Mouse (Mus musculus) midbrain, embryonic 13.5 days (tissue): ENCODE measurements around the gene Lrrfip2. TPM values are rescaled to one million over a fixed set of nuclear protein-coding genes. Genes with fewer than 3 reads are reported as not detected.

Experiments used
- ATAC-seq: fragments of 200-750 bp; cut with Nextera tagmentation; 2 replicates; pipeline ENCODE4 v1.8.0; 2017; ENCODE audit warnings: mild to moderate bottlenecking, moderate TSS enrichment, moderate library complexity
- H3K27ac ChIP-seq: fragments of 300-500 bp; sonication (generic); 2 replicates; pipeline ENCODE4 v1.5.1; 2015; ENCODE audit warnings: inconsistent platforms, mild to moderate bottlenecking, moderate library complexity
- H3K27me3 ChIP-seq: fragments of 300-500 bp; sonication (generic); 2 replicates; pipeline ENCODE4 v1.6.1; 2015; ENCODE audit warnings: mild to moderate bottlenecking, inconsistent platforms
- H3K36me3 ChIP-seq: fragments of 300-500 bp; sonication (generic); 2 replicates; pipeline ENCODE4 v1.6.1; 2015; ENCODE audit warnings: mild to moderate bottlenecking, inconsistent platforms
- H3K4me1 ChIP-seq: fragments of 300-500 bp; sonication (generic); replicated peaks from 2 replicates; pipeline ENCODE4 v1.6.1; 2015; ENCODE audit warnings: inconsistent platforms
- H3K4me2 ChIP-seq: fragments of 300-500 bp; sonication (generic); replicated peaks from 2 replicates; pipeline ENCODE4 v1.6.1; 2015; ENCODE audit warnings: moderate library complexity, mild to moderate bottlenecking, inconsistent platforms
- H3K4me3 ChIP-seq: fragments of 300-500 bp; sonication (generic); replicated peaks from 2 replicates; pipeline ENCODE4 v1.5.1; 2015; ENCODE audit warnings: mild to moderate bottlenecking, inconsistent platforms
- H3K9ac ChIP-seq: fragments of 300-500 bp; sonication (generic); replicated peaks from 2 replicates; pipeline ENCODE4 v1.6.1; 2015; ENCODE audit warnings: mild to moderate bottlenecking, inconsistent platforms
- H3K9me3 ChIP-seq: fragments of 300-500 bp; sonication (generic); 2 replicates; pipeline ENCODE4 v1.6.1; 2016; ENCODE audit warnings: mild to moderate bottlenecking, inconsistent platforms
- WGBS: fragments of 180-500 bp; shearing (Covaris S2); methylation state at CpG from one replicate; pipeline ENCODE4 v1.1.7; 2015; 5-methylcytosine and 5-hydroxymethylcytosine counted together
- polyA plus RNA-seq: library from polyadenylated mRNA; unstranded; fragments of >200 nt; fragmentation: Nextera tagmentation; extraction: Ambion mirVana; gene quantifications from 2 replicates; pipeline ENCODE4 v1.2.1, GENCODE M21; 2015

Lrrfip2 gene
- 44.8 and 47.6 TPM in 2 replicates for polyA plus RNA-seq

DNA sequence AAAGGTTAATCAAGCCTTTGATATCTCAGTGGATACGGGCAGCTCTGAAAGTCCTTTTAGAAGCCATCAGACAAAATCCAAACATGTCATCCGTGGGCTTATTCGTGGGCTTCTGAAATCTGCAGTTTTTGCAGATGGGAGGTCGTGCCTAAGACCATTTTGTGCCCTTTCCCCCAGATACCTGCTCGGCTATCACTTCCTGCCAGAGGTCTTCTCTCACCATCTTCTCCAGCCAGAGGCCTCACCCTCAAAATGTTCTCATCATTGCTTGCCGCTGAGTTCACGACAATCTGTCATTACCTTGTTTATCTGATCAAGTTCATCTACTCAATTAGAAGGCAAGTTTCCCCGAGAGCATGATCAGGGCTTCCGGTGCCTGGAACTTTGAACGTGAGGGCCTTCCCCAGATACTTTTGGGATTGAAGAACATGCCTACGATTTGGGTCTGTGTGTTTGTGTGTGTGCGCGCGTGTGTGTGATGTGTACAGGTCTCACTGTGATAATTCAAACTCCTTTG lies at the start of gene Lrrfip2:
Gene Lrrfip2 (plus strand): TSS at position 467 of the 517 bp plus-strand sequence.
- Histone ChIP-seq H3K9ac (peak within 1 kb of the TSS; percentile 87), H3K4me2 (peak within 1 kb of the TSS; percentile 76), H3K4me3 (peak within 1 kb of the TSS; percentile 90), H3K36me3 (no peaks in the 10 kb centered on the region), H3K27me3 (no peaks in the 10 kb centered on the region), H3K27ac (peak within 1 kb of the TSS; percentile 89), H3K4me1 (peaks cover 25% of the 10 kb centered on the region), H3K9me3 (no peaks in the 10 kb centered on the region)
- ATAC-seq, result no peak
- 38% methylated on average over 14 of the region's 14 CpGs for WGBS

DNA sequence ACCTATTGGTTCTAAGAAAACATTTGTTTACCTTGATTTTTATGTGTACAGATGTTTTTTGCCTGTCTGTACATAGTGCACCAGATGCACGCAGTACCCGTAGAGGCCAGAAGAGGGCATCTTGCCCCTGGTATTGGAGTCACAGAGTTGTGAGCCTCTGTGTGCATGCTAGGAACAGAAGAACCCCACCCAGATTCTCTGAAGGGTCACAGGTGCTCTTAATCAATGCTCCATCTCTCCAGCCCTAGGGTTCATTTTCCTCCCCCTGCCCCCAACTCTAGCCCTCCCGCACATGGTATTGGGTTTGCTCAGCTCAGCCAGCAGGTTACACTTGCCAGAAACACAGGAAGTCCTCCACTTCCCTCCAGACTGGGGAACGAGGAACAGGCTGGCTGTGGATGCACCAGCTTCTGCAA lies 46.8 kb upstream of the Lrrfip2 start:
- 47% methylated on average over 4 of the region's 4 CpGs for WGBS
- H3K4me2 ChIP-seq, result no peak overlapping the region
- H3K27me3 ChIP-seq, result no peaks in the 10 kb centered on the region
- H3K27ac ChIP-seq, result no peak overlapping the region
- H3K9ac ChIP-seq, result no peak overlapping the region
- peaks cover 11% of the 10 kb centered on the region for H3K9me3 ChIP-seq
- no peak for ATAC-seq
- no peaks in the 10 kb centered on the region for H3K36me3 ChIP-seq
- H3K4me1 ChIP-seq, result peaks cover 4% of the 10 kb centered on the region; the same call in 1 of the 2 replicates
- no peak overlapping the region for H3K4me3 ChIP-seq

DNA sequence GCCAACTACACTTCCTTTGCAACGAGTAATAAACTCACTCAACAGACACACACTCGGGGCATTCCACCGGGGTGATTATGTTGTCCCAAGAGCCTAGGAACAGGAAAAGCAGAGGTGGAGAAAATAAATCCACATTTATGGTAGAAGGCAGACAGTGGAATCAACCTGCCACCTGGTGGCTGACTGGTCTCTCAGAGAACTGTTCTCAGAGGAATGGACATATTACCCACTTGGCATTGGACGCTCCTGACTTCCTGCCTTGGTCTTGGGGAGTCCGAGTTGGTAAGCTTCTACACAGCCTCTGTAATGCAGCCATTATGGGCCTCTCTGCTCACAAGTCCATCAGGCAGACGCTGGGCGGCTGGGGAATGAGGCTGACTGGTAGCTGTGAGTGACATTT lies 45.2 kb upstream of the Lrrfip2 start:
- no peak overlapping the region for H3K27ac ChIP-seq
- WGBS, result 69% methylated on average over 7 of the region's 7 CpGs
- H3K9ac ChIP-seq, result no peak overlapping the region
- H3K4me2 ChIP-seq, result no peak overlapping the region
- no peaks in the 10 kb centered on the region for H3K27me3 ChIP-seq
- H3K4me1 ChIP-seq, result peaks cover 4% of the 10 kb centered on the region; the same call in 1 of the 2 replicates
- H3K4me3 ChIP-seq, result no peak overlapping the region
- no peak for ATAC-seq
- H3K9me3 ChIP-seq, result peaks cover 11% of the 10 kb centered on the region
- no peaks in the 10 kb centered on the region for H3K36me3 ChIP-seq

DNA sequence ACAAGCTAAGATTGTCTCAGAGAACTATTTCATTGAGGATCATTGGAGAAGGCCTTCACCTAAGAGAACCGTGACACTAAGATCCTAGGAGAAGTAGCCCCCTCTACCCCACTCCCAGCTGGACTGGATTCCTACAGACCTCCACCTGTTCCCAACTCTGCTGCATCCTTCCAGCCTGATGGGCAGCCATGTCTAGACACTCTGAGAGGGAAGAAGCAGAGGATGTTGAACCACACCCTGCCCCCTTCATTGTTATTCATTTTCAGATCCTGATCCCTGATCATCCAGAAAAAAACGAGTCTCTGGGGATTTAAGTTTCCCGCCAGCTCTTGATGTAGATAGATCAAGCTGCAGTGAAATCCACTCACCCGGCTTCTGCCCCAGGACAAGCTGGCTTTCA lies 44.4 kb upstream of the Lrrfip2 start:
- no peaks in the 10 kb centered on the region for H3K36me3 ChIP-seq
- ATAC-seq, result no peak
- no peak overlapping the region for H3K4me2 ChIP-seq
- peaks cover 4% of the 10 kb centered on the region; the same call in 1 of the 2 replicates for H3K4me1 ChIP-seq
- WGBS, result 67% methylated on average over 4 of the region's 4 CpGs
- H3K27ac ChIP-seq, result no peak overlapping the region
- H3K9ac ChIP-seq, result no peak overlapping the region
- H3K9me3 ChIP-seq, result peaks cover 17% of the 10 kb centered on the region
- H3K4me3 ChIP-seq, result no peak overlapping the region
- H3K27me3 ChIP-seq, result no peaks in the 10 kb centered on the region

DNA sequence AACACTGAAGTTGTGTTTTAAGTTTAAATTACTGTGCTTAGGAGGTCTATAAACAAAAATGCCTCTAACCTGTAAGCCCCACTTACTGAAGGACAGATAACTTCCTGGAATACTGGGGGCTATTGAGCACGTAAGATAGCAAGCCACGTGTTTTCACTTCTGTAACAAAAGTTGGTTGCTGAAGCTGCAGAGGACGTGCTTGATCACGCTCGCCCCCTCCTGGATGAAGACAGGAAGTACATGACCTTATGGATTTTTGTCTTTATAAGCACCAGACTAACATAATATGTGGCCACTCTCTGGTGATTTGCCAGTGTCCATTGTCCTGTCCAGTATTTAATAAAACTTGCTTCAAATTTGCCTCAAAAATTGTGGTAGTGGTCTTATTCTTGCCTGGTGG lies 39.6 kb upstream of the Lrrfip2 start:
- no peaks in the 10 kb centered on the region for H3K4me1 ChIP-seq
- H3K9ac ChIP-seq, result no peak overlapping the region
- H3K4me3 ChIP-seq, result no peak overlapping the region
- no peaks in the 10 kb centered on the region for H3K36me3 ChIP-seq
- H3K27me3 ChIP-seq, result no peaks in the 10 kb centered on the region
- H3K4me2 ChIP-seq, result no peak overlapping the region
- peaks cover 18% of the 10 kb centered on the region for H3K9me3 ChIP-seq
- WGBS, result 62% methylated on average over 5 of the region's 5 CpGs
- no peak overlapping the region for H3K27ac ChIP-seq
- no peak for ATAC-seq

DNA sequence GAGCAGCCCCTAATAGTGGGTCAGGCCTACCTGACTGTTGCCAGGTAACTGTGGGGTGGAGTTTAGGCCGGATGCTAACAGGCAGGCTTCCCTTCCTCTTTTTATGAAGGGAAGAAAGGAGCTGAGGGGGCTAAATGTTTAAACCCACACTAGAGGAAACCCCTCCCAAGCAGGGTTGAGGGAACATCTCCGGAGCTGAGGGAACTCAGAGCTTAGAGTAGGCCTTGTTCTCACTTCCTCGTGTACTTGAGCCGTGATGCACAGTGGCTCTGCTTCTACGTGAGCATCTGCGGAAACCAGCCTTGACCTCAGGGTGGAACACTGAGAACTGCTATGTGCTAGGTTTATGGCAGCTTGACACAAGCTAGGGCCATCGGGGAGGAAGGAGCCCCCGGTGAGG lies 36.6 kb upstream of the Lrrfip2 start:
- H3K9ac ChIP-seq, result no peak overlapping the region
- peaks cover 7% of the 10 kb centered on the region; the same call in 1 of the 2 replicates for H3K9me3 ChIP-seq
- ATAC-seq, result no peak
- no peaks in the 10 kb centered on the region for H3K4me1 ChIP-seq
- no peak overlapping the region for H3K4me3 ChIP-seq
- 92% methylated on average over 8 of the region's 8 CpGs for WGBS
- no peak overlapping the region for H3K4me2 ChIP-seq
- H3K36me3 ChIP-seq, result no peaks in the 10 kb centered on the region
- no peak overlapping the region for H3K27ac ChIP-seq
- peaks cover 3% of the 10 kb centered on the region; the same call in 1 of the 2 replicates for H3K27me3 ChIP-seq

DNA sequence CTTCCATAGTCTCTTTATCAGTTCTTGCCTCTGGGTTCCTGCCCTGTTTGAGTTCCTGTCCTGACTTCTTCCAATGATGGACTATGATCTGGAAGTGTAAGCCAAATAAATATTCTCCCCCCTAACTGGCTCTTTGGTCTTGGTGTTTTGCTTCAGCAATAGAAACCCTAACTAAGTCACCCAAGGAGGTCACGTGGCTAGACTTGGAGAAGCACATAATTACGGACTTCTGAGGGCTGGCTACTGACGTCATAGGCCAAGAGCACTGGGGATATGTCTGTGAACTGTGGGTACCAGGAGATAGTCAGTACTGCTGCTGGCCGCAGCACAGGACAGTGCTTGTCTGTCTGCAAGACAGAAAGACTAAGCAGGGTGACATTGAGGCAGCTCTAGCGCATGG lies 35.6 kb upstream of the Lrrfip2 start:
- peaks cover 3% of the 10 kb centered on the region; the same call in 1 of the 2 replicates for H3K27me3 ChIP-seq
- H3K9me3 ChIP-seq, result peaks cover 7% of the 10 kb centered on the region; the same call in 1 of the 2 replicates
- H3K4me2 ChIP-seq, result no peak overlapping the region
- H3K9ac ChIP-seq, result no peak overlapping the region
- no peak for ATAC-seq
- no peak overlapping the region for H3K4me3 ChIP-seq
- no peaks in the 10 kb centered on the region for H3K36me3 ChIP-seq
- no peaks in the 10 kb centered on the region for H3K4me1 ChIP-seq
- H3K27ac ChIP-seq, result no peak overlapping the region
- 87% methylated on average over 5 of the region's 5 CpGs for WGBS

DNA sequence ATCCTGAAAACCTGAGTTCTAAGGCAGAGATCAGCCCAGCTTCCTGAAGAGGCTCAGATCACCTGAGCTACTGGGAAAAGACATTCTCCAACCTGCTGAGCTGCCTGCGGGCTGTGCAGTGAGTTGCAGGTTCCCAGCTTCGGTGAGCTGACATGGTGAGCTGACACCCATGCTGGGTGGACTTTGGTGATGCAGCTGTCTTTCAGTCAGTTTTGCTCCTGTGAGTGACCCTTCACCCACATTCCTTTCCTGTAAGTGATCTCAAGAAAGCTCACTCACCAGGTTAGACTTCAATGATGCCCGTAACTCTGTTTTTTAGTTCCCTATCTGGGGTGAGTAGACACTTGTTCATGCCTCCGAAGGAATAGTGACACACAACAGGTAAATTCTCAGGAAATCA lies 32.1 kb upstream of the Lrrfip2 start:
- Histone ChIP-seq H3K36me3 (no peaks in the 10 kb centered on the region), H3K9ac (no peak overlapping the region), H3K4me2 (no peak overlapping the region), H3K27ac (no peak overlapping the region), H3K27me3 (peaks cover 3% of the 10 kb centered on the region; the same call in 1 of the 2 replicates), H3K9me3 (no peaks in the 10 kb centered on the region), H3K4me3 (no peak overlapping the region), H3K4me1 (peaks cover 8% of the 10 kb centered on the region)
- 67% methylated on average over 4 of the region's 4 CpGs for WGBS
- no peak for ATAC-seq

DNA sequence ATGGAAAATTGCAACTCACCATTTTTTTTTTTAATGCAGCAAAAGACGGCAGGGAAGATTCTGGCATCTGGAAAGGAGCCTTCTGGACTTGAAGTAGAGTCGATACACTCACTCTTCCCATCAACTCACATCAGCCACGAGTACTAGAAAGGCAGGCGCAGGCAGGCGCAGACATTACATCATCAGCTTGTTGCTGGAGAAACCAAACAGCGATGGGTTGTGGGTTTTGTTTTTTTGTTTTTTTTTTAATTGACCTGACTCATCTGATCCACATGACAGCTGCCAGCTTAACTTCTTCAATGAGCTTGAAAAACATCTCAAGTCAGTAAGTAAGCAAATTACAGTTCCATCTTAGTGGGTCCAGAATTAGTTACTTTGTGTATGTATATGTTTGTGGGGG lies 31.3 kb upstream of the Lrrfip2 start:
- Histone ChIP-seq H3K27ac (no peak overlapping the region), H3K9me3 (no peaks in the 10 kb centered on the region), H3K27me3 (peaks cover 3% of the 10 kb centered on the region; the same call in 1 of the 2 replicates), H3K9ac (no peak overlapping the region), H3K36me3 (no peaks in the 10 kb centered on the region), H3K4me2 (no peak overlapping the region), H3K4me1 (peaks cover 8% of the 10 kb centered on the region), H3K4me3 (no peak overlapping the region)
- no peak for ATAC-seq
- 75% methylated on average over 6 of the region's 6 CpGs for WGBS

DNA sequence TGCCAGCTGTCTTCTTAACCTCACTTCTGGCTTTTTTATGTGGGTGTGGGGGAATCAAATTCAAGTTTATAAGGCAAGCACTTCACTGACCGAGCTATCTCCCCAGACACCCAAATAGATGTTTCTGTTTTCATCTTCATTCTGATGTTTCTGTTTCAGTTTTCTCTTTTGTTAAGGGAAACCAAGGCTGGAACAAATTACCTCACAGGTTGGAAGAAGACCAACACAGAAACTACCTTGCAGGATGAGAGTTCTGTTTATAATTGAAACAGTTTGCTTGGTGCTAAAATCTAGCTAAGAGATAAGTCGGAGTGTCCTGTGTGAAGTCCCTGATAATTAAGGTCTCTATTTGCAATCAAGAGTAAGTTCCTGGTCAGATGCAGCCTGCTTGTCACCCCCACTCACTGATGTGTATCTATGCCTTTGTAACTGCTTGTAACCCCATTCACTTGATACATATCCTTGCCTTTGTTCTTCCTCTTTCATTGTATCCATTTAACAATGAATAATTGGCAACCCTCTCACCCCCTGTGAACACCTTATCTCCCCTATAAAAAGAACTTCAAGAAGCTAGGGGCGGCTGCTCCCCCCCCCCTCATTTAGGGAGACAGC lies 30.3 kb upstream of the Lrrfip2 start:
- no peak overlapping the region for H3K4me2 ChIP-seq
- no peak overlapping the region for H3K27ac ChIP-seq
- no peak overlapping the region for H3K4me3 ChIP-seq
- 25% methylated on average over 3 of the region's 3 CpGs for WGBS
- H3K9ac ChIP-seq, result no peak overlapping the region
- no peaks in the 10 kb centered on the region for H3K9me3 ChIP-seq
- no peaks in the 10 kb centered on the region for H3K36me3 ChIP-seq
- peaks cover 3% of the 10 kb centered on the region; the same call in 1 of the 2 replicates for H3K27me3 ChIP-seq
- ATAC-seq, result no peak
- peaks cover 8% of the 10 kb centered on the region for H3K4me1 ChIP-seq

DNA sequence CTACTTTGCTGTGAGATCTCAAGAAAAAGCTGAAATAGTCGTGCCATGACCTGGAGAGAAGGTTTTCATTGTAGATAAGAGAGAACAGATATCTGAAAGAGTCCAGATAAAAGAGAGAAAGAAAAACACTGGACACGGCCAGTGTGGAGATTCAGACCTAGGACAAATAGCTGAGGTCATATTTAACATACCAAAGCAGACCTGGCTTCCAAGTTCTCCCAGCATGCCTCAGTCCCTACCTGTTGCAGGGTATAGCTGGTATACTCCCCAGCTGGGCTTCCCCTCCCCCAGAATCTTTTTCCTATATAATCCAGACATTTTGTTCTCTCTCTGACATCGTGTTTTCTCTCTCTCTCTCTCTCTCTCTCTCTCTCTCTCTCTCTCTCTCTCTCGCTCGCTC lies 29.4 kb upstream of the Lrrfip2 start:
- H3K4me2 ChIP-seq, result no peak overlapping the region
- 15% methylated on average over 5 of the region's 5 CpGs for WGBS

DNA sequence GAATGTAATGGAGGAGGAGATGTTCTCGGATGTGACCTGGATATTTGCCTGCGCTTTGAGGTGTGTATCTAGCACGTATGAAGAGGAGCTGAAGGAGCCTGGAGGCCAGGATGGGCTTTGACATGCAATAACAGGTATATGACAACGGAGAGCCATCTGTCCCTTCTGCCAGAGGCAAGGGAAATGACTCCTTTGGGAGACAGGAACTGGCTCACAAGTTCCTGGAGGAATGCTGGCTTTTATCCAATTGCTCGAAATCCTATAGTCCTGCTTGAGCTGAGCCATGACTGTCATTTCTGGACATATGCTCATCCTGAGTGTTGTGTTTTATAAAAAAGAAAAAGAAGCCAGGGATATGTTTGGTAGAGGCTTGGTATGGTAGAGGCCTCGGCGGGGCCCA lies 28.5 kb upstream of the Lrrfip2 start:
- Histone ChIP-seq H3K9me3 (no peaks in the 10 kb centered on the region), H3K27me3 (peaks cover 3% of the 10 kb centered on the region; the same call in 1 of the 2 replicates), H3K4me3 (no peak overlapping the region), H3K4me2 (no peak overlapping the region), H3K27ac (no peak overlapping the region), H3K36me3 (no peaks in the 10 kb centered on the region), H3K9ac (no peak overlapping the region), H3K4me1 (peaks cover 8% of the 10 kb centered on the region)
- no peak for ATAC-seq
- WGBS, result 41% methylated on average over 7 of the region's 7 CpGs

More for the DNA sequence above, 29.4 kb upstream of the Lrrfip2 start:
- no peaks in the 10 kb centered on the region for H3K9me3 ChIP-seq
- H3K27ac ChIP-seq, result no peak overlapping the region
- H3K27me3 ChIP-seq, result peaks cover 3% of the 10 kb centered on the region; the same call in 1 of the 2 replicates
- H3K4me1 ChIP-seq, result peaks cover 8% of the 10 kb centered on the region
- H3K9ac ChIP-seq, result no peak overlapping the region
- no peak for ATAC-seq
- H3K4me3 ChIP-seq, result no peak overlapping the region
- H3K36me3 ChIP-seq, result no peaks in the 10 kb centered on the region
